Mouse (Mus musculus): ENCODE measurements at regions not wholly inside any gene's neighbourhood (a gene's known extent, or its start where the extent isn't known, plus 50 kb on each side); places are given as distances from the start of the nearest gene placed in this dataset.
A peak's percentile ranks its signal among the peaks of the same experiment; 100 is the strongest.

GRCm38 (mm10) chr5:73930205-73930604 lies 138.0 kb downstream of the Usp46 start:
- DNase-seq = no peak

GRCm38 (mm10) chr5:73937799-73938198 lies 130.4 kb downstream of the Usp46 start:
- peak; percentile 37 to 46 for DNase-seq

- peak in 1 of 2 experiments; percentile 6 for DNase-seq
Observed at GRCm38 (mm10) chr5:73938450-73938849, 129.8 kb downstream of the Usp46 start.

- DNase-seq = no peak
Observed at GRCm38 (mm10) chr5:73942950-73943349, 125.3 kb downstream of the Usp46 start.

- no peak for DNase-seq
Observed at GRCm38 (mm10) chr5:73945671-73946070, 122.6 kb downstream of the Usp46 start.

GRCm38 (mm10) chr5:73946164-73946563 lies 122.1 kb downstream of the Usp46 start:
- DNase-seq = no peak

GRCm38 (mm10) chr5:73948031-73948899 lies 120.0 kb downstream of the Usp46 start:
- DNase-seq = no peak
